Mouse (Mus musculus) heart, adult 2 months (tissue): ENCODE measurements around the gene Ehbp1.

Source experiments
- CTCF ChIP-seq: fragments of 200-600 bp; IDR thresholded peaks from 2 replicates; pipeline ENCODE4 v1.8.1; 2022; ENCODE audit warnings: antibody characterized with exemption, mild to moderate bottlenecking, moderate library complexity
- EP300 ChIP-seq: fragments of 200-500 bp; IDR thresholded peaks from 2 replicates; pipeline ENCODE4 v1.6.1; 2011; ENCODE audit warnings: low read depth, low read length, control low read depth; ENCODE audit not compliant: insufficient read depth
- POLR2A ChIP-seq: fragments of 200-500 bp; IDR thresholded peaks from 2 replicates; pipeline ENCODE4 v1.6.1; 2011; ENCODE audit warnings: mild to moderate bottlenecking, low read depth, low read length, control low read depth; ENCODE audit not compliant: insufficient read depth

DNA sequence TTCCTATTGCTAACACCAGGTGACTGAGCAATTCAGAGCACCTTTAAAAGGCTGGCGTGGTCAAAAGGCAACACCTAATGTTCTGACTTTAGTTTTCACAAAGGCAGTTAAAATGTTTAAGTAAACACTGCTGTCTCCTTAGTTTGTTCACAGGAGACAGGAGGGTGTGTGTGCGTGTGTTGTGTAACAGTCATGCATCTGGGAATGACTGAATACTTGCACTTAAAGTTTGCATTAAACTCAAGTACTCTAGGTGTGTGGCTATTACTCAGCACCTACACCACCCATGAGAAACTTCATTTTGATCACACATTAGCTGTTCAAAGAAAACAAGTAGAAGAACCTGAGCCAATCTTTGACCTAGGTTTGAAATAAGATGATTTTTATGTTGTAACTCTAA is 201.4 kb downstream of the Ehbp1 start:
- TF ChIP-seq CTCF (no peak), POLR2A (no peak), EP300 (no peak)
